Mouse (Mus musculus) ES-E14 (cell line): ENCODE measurements at regions not wholly inside any gene's neighbourhood (a gene's known extent, or its start where the extent isn't known, plus 50 kb on each side); places are given as distances from the start of the nearest gene placed in this dataset.

Source experiments
- HCFC1 ChIP-seq: IDR thresholded peaks from 2 replicates; pipeline ENCODE4 v1.6.1; 2012; ENCODE audit warnings: low read length, inconsistent platforms, borderline replicate concordance; ENCODE audit not compliant: insufficient read depth
- MAFK ChIP-seq: IDR thresholded peaks from 2 replicates; pipeline ENCODE4 v1.6.1; 2014; ENCODE audit warnings: mild to moderate bottlenecking, low read depth, low read length, inconsistent platforms; ENCODE audit not compliant: insufficient read depth
- ZNF384 ChIP-seq: IDR thresholded peaks from 2 replicates; pipeline ENCODE4 v1.6.1; 2012; ENCODE audit warnings: low read depth, low read length, inconsistent platforms

- no peak for TF ChIP-seq HCFC1
- no peak for TF ChIP-seq ZNF384
- TF ChIP-seq MAFK, result no peak
Measured at GRCm38 (mm10) chr8:126671594-126671993, 77.8 kb upstream of the Irf2bp2 start.
